Mouse (Mus musculus) embryonic facial prominence, embryonic 12.5 days (tissue): ENCODE data around the gene D630003M21Rik. TPM values are rescaled to one million over a fixed set of nuclear protein-coding genes. Genes with fewer than 3 reads are reported as not detected.

ENCODE experiments used
- ATAC-seq: fragments of 200-750 bp; cut with Nextera tagmentation; 2 replicates; pipeline ENCODE4 v1.8.0; 2017; ENCODE audit not compliant: insufficient number of reproducible peaks, insufficient read depth, low FRiP score, low TSS enrichment
- H3K27ac ChIP-seq: fragments of 300-500 bp; sonication (generic); 2 replicates; pipeline ENCODE4 v1.5.1; 2016; ENCODE audit warnings: mild to moderate bottlenecking
- H3K27me3 ChIP-seq: fragments of 300-500 bp; sonication (generic); 2 replicates; pipeline ENCODE4 v1.6.1; 2016; ENCODE audit warnings: mild to moderate bottlenecking, moderate library complexity
- H3K36me3 ChIP-seq: fragments of 300-500 bp; sonication (generic); 2 replicates; pipeline ENCODE4 v1.6.1; 2016; ENCODE audit warnings: mild to moderate bottlenecking
- H3K4me1 ChIP-seq: fragments of 300-500 bp; sonication (generic); 2 replicates; pipeline ENCODE4 v1.6.1; 2016
- H3K4me2 ChIP-seq: fragments of 300-500 bp; sonication (generic); replicated peaks from 2 replicates; pipeline ENCODE4 v1.6.1; 2016; ENCODE audit warnings: mild to moderate bottlenecking, moderate library complexity
- H3K4me3 ChIP-seq: fragments of 300-500 bp; sonication (generic); 2 replicates; pipeline ENCODE4 v1.5.1; 2016; ENCODE audit warnings: mild to moderate bottlenecking
- H3K9ac ChIP-seq: fragments of 300-500 bp; sonication (generic); 2 replicates; pipeline ENCODE4 v1.6.1; 2016; ENCODE audit warnings: mild to moderate bottlenecking, moderate library complexity
- H3K9me3 ChIP-seq: fragments of 300-500 bp; sonication (generic); 2 replicates; pipeline ENCODE4 v1.6.1; 2016; ENCODE audit warnings: mild to moderate bottlenecking, moderate library complexity
- WGBS: fragments of 180-500 bp; shearing (Covaris S2); methylation state at CpG from one replicate; pipeline ENCODE4 v1.1.7; 2016; 5-methylcytosine and 5-hydroxymethylcytosine counted together
- polyA plus RNA-seq: library from polyadenylated mRNA; unstranded; fragments of >200 nt; fragmentation: Nextera tagmentation; extraction: Ambion mirVana; gene quantifications from 2 replicates; pipeline ENCODE4 v1.2.1, GENCODE M21; 2016

D630003M21Rik gene
- polyA plus RNA-seq: 5.9 and 6.2 TPM in 2 replicates

DNA sequence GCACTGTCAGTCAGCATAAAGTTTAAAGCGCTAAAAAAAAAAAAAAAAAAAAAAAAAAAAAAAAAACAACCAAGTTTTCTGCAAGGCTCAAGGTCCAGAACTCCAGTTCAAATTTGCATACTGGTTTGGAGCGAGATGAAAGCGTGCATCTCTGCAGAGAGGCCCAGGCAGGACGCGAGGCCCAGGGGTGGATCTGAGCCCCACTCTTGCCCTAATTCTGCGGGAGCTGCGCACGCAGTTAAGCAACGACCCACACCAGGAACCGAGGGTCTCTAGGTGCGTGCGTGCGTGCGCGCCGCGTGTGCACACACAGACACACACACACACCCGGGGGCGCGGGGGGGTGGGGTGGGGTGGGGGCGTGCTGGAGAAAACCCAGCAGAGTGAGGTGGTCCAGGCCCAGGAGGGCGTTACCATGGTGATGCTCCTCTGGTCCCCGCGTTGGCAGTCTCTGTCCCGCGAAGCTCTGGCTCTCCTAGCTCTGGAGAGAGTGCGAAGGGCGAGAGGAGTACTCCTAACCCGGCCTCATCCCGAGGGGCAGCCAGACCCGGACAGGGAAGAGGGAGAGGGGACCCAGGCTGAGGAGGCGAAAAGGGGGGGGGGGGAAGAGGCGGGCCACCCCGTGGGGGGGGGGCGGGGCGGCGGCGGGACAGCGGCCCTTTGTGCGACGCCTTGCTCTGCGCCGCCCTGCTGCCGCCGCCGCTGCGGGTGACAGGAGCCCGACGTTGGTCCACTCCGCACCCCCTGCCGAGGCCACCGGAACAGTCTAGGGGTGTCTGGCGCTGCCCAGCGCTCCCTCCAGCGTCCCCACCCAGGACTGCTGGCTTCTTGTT lies at the start of gene D630003M21Rik:
D630003M21Rik (minus strand) TSS at position 553 of the 833 bp plus-strand sequence.
- H3K9me3 ChIP-seq: no peaks in the 10 kb centered on the region
- ATAC-seq: peak; percentile 70; the same call in 1 of the 2 replicates
- no peaks in the 10 kb centered on the region for H3K27me3 ChIP-seq
- WGBS: 1% methylated on average over 40 of the region's 55 CpGs
- no peaks in the 10 kb centered on the region for H3K36me3 ChIP-seq
- H3K9ac ChIP-seq: peak within 1 kb of the TSS; percentile 41
- peak within 1 kb of the TSS; percentile 91 for H3K4me2 ChIP-seq
- H3K27ac ChIP-seq: peak within 1 kb of the TSS; percentile 38
- H3K4me1 ChIP-seq: peaks cover 19% of the 10 kb centered on the region; the same call in 1 of the 2 replicates
- H3K4me3 ChIP-seq: peak within 1 kb of the TSS; percentile 49

DNA sequence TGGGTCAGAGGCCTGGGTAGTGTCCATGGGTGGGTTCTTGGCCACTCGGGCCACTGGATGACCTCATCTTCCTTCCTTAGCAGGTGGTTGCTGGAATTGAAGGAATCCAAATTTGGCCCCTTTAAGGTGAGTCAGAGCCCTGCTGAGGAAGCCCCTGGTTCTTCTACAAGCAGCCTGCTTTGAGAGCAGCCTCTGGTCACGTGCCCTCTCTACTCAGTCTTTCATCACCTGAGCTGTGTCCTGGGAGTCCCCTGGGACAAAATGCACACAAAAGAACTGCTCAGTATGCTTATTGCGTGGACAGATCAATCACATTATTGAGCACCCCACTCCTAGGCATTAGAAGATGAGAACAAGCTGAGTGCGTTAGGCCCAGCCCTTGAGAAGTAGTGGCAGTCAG lies 47.9 kb upstream of the D630003M21Rik start:
- Histone ChIP-seq H3K27me3 (no peaks in the 10 kb centered on the region), H3K4me3 (no peak overlapping the region), H3K36me3 (no peaks in the 10 kb centered on the region), H3K9me3 (no peaks in the 10 kb centered on the region), H3K27ac (no peak overlapping the region), H3K4me2 (no peak overlapping the region), H3K9ac (no peak overlapping the region), H3K4me1 (peaks cover 6% of the 10 kb centered on the region; the same call in 1 of the 2 replicates)
- no peak for ATAC-seq
- WGBS: 77% methylated on average over 4 of the region's 4 CpGs

DNA sequence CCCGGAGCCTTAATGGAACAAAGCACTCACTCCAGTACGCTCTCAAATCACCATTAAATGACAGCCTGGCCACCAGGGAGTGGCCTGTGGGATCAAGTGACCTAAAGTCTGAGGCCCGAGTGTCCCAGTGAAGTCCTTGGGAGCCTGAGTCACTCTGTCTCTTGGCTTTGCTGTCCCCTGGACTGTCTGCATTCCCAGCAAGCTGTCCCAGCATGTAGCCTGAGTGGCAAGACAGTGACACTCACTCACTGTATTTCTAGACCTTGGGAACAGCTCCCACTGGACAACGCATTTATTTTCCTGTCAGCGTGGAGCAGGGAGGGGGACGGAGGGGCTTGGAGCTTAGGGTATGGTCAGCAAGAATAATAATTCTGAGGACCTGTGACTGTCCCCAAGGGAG lies 47.4 kb upstream of the D630003M21Rik start:
- Histone ChIP-seq H3K9me3 (no peaks in the 10 kb centered on the region), H3K36me3 (no peaks in the 10 kb centered on the region), H3K4me2 (no peak overlapping the region), H3K9ac (no peak overlapping the region), H3K4me1 (0 out of 2 replicates have a peak, but pooled peaks cover 1% of the 10 kb centered on the region), H3K4me3 (no peak overlapping the region), H3K27me3 (no peaks in the 10 kb centered on the region), H3K27ac (no peak overlapping the region)
- 62% methylated on average over 6 of the region's 6 CpGs for WGBS
- no peak for ATAC-seq

DNA sequence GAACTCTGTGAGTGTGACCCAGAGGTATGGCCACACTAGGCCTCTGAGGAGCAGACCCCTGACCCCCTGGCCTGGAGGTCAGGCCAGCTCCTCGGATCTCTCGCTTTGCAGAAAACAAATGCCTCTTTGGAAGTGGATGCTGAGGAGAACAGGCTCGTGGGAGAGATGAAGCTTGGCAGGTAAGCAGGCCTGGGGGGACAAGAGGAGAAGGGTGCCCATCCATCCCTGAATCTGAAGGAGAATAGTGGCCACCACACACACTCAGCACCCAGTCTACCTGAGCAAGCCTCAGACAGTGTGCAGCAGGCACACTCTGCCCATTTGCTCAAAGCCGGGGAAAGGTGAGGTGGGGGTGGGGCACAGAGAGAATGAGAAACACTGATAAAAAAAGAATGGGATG lies 46.8 kb upstream of the D630003M21Rik start:
- Histone ChIP-seq H3K9ac (no peak overlapping the region), H3K4me3 (no peak overlapping the region), H3K27ac (no peak overlapping the region), H3K4me2 (no peak overlapping the region), H3K36me3 (no peaks in the 10 kb centered on the region), H3K4me1 (no peaks in the 10 kb centered on the region), H3K27me3 (no peaks in the 10 kb centered on the region), H3K9me3 (no peaks in the 10 kb centered on the region)
- WGBS: 44% methylated on average over 4 of the region's 4 CpGs
- ATAC-seq: no peak

DNA sequence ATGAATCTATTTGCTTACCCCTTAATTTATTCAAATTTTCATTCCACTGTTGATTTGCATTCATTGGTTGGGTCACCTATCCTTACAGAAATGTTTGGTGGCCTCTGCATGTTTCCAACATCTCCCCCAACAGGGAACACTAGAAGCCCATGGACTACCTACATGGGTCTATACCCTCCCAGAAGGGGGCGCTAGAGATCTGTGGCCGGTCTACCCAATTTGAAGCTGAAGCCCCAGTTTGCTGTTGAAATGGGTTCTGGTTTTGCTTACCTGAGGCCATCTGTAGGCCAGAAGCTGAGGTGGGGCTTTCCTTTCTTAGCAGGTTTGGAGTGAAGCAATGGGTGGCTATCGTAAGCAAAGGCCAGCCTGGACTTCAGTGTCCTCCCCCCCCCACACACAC lies 46.3 kb upstream of the D630003M21Rik start:
- no peak overlapping the region for H3K9ac ChIP-seq
- no peak overlapping the region for H3K4me2 ChIP-seq
- H3K9me3 ChIP-seq: no peaks in the 10 kb centered on the region
- H3K4me3 ChIP-seq: no peak overlapping the region
- no peaks in the 10 kb centered on the region for H3K36me3 ChIP-seq
- H3K27ac ChIP-seq: no peak overlapping the region
- no peaks in the 10 kb centered on the region for H3K4me1 ChIP-seq
- 86% methylated on average over 3 of the region's 3 CpGs for WGBS
- no peaks in the 10 kb centered on the region for H3K27me3 ChIP-seq
- ATAC-seq: no peak

DNA sequence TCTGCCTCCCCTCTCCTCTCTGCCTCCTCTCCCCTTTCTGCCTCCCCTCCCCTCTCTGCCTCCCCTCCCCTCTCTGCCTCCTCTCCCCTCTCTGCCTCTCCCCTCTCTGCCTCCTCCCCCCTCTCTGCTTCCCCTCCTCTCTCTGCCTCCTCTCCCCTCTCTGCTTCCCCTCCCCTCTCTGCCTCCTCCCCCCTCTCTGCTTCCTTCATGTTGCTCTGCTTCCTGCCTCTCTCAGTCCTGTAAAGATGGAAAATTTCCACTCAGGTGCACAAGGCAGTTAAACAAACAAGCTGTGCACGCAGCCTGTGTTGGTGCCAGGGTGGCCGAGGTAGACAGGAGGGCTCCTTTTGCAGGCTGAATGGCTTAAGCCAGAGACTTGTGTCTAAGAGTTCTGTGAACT lies 44.6 kb upstream of the D630003M21Rik start:
- WGBS: 15% methylated on average over 2 of the region's 2 CpGs
- ATAC-seq: no peak
- no peaks in the 10 kb centered on the region for H3K4me1 ChIP-seq
- no peaks in the 10 kb centered on the region for H3K36me3 ChIP-seq
- H3K4me3 ChIP-seq: no peak overlapping the region
- no peaks in the 10 kb centered on the region for H3K9me3 ChIP-seq
- no peaks in the 10 kb centered on the region for H3K27me3 ChIP-seq
- no peak overlapping the region for H3K4me2 ChIP-seq
- H3K9ac ChIP-seq: no peak overlapping the region
- peak overlapping the region; percentile 57; the same call in 1 of the 2 replicates for H3K27ac ChIP-seq

DNA sequence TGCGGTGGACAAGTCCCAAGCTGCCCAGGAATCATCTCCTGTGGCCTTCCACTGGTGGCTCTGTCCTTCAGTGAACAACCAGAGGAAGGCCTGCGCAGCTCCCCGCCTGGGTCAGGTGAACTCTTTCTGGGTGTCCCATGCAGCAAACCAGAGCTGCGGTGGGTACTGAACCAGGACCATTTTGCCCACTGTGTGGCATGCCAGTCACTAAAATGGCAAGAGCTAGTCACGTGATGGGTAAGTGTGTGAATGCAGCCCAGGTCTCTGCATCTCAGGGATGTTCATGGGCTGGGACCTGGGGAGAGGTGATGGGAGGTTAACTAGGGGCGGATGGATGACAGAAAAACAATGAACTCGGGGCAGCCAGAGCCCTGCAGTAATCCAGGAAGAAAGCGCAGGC lies 41.0 kb upstream of the D630003M21Rik start:
- no peaks in the 10 kb centered on the region for H3K9me3 ChIP-seq
- 73% methylated on average over 8 of the region's 8 CpGs for WGBS
- H3K27ac ChIP-seq: no peak overlapping the region
- no peaks in the 10 kb centered on the region for H3K4me1 ChIP-seq
- no peak overlapping the region for H3K4me2 ChIP-seq
- H3K4me3 ChIP-seq: no peak overlapping the region
- H3K9ac ChIP-seq: no peak overlapping the region
- no peaks in the 10 kb centered on the region for H3K36me3 ChIP-seq
- no peak for ATAC-seq
- no peaks in the 10 kb centered on the region for H3K27me3 ChIP-seq

DNA sequence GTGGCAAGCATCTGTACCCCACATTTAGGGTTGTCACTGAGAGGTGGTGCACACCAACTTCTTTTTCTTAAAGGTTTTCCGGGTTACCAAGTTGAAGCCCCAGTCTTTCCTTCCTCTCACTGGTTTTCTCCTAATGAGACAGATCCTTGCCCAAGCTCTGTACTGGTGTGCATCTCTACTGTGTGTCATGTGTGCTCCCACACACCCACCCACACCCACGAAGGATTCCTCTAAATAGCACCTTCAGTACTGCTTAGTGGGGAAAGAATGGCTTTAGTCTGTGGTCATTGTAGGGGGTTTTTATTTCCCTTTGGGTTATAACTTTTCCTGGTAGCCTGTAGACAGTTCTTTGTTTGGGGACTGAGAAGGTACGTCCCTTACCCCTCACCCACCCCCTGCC lies 35.9 kb upstream of the D630003M21Rik start:
- no peak overlapping the region for H3K27ac ChIP-seq
- no peaks in the 10 kb centered on the region for H3K4me1 ChIP-seq
- H3K9ac ChIP-seq: no peak overlapping the region
- no peaks in the 10 kb centered on the region for H3K27me3 ChIP-seq
- H3K4me3 ChIP-seq: no peak overlapping the region
- H3K9me3 ChIP-seq: no peaks in the 10 kb centered on the region
- H3K36me3 ChIP-seq: no peaks in the 10 kb centered on the region
- no peak overlapping the region for H3K4me2 ChIP-seq
- 86% methylated on average over 3 of the region's 3 CpGs for WGBS
- no peak for ATAC-seq

DNA sequence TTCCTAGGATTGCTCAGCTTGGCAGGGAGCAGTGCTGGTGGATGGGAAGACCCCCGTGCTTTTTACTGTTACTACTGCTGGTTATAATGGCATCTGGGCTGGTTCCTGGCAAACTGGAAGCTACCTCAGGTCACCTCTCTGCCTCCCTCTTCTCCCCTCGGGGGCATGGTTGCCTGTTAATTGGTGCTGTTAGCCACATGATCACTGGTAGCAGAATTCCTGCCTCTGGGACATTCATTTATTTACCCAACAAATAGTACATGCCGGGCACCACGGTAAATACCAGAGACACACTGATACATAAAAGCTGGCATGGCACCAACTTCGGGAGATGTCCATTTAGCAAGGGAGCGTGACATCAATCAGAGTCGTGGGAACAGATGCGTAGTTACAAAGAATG lies 30.5 kb upstream of the D630003M21Rik start:
- Histone ChIP-seq H3K4me3 (no peak overlapping the region), H3K4me1 (peaks cover 24% of the 10 kb centered on the region), H3K4me2 (no peak overlapping the region), H3K36me3 (no peaks in the 10 kb centered on the region), H3K27me3 (no peaks in the 10 kb centered on the region), H3K9me3 (no peaks in the 10 kb centered on the region), H3K9ac (no peak overlapping the region), H3K27ac (no peak overlapping the region)
- 81% methylated on average over 8 of the region's 8 CpGs for WGBS
- no peak for ATAC-seq

DNA sequence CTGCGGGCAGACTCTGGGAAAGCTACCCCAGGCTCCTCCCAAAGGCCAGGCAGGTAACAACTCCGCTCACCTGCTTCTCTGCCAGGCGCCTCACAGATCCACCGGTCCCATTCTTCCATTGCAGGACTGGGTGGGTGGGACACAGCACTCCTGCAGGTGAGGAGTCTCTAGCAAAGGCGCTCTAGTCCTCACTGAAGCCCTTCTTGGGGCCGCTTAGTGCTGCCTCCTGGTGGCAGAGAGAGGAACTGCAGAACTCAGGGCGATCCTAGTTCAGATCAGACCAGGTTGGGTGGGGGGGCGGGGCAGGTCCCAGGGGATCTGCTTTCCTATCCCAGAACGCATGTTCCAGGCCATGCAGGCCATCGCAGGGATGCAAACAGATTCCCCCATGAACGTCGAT lies 29.8 kb upstream of the D630003M21Rik start:
- Histone ChIP-seq H3K4me3 (no peak overlapping the region), H3K27ac (no peak overlapping the region), H3K4me2 (no peak overlapping the region), H3K9me3 (no peaks in the 10 kb centered on the region), H3K27me3 (no peaks in the 10 kb centered on the region), H3K36me3 (no peaks in the 10 kb centered on the region), H3K9ac (no peak overlapping the region), H3K4me1 (peaks cover 24% of the 10 kb centered on the region)
- no peak for ATAC-seq
- 10% methylated on average over 12 of the region's 12 CpGs for WGBS

DNA sequence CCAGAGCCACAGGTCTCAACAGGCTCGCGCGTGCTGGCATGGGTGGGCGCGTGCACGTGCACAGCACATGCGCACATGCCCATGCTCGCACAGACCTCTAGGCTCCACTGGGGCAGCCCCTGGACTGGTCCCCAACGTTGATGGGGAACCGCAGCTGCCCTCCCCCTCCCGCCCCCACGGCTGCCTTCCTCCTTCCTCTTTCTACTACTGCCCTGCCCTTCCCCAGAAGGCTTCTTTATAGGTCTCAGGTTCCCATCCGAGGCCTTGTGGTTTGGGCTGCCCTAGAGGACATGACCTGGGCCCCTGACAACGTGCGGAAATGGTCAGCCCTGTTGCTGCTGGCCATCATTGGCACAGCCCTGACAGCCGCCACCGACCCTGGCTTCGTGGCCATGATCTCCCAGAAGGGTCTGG lies 29.0 kb upstream of the D630003M21Rik start, which contains the start of gene Bpi:
Bpi (plus strand) TSS at position 90 of the 414 bp plus-strand sequence.
- Histone ChIP-seq H3K9ac (no peak within 1 kb of the TSS), H3K9me3 (no peaks in the 10 kb centered on the region), H3K4me1 (peaks cover 24% of the 10 kb centered on the region), H3K4me2 (no peak within 1 kb of the TSS; the same call in 1 of the 2 replicates), H3K4me3 (no peak within 1 kb of the TSS), H3K27ac (0 out of 2 replicates have a peak within 1 kb of the TSS, but pooled peaks have one; percentile 36), H3K27me3 (no peaks in the 10 kb centered on the region), H3K36me3 (no peaks in the 10 kb centered on the region)
- 52% methylated on average over 18 of the region's 18 CpGs for WGBS
- ATAC-seq: no peak

DNA sequence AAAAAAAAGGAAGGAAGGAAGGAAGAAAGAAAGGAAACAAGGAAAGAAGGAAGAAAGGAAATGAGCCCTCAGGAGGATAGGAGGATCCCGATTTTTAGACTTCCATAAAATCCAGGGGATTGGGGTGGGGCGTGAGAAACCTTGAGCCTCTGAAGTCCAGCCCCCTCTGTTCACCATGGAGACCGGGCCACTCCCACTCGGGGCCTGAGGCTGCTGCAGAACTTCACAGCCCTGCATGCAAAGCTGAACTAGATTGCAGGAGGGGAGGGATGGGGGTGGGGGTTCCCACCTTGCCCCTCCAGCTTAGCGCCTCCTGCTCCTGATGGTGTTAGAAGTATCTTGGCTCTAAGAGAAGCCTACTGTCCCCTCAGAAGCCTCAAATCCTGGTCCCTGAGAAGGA lies 27.9 kb upstream of the D630003M21Rik start:
- no peak for ATAC-seq
- H3K4me3 ChIP-seq: no peak overlapping the region
- peaks cover 24% of the 10 kb centered on the region for H3K4me1 ChIP-seq
- H3K4me2 ChIP-seq: no peak overlapping the region
- 0 out of 2 replicates have a peak overlapping the region, but pooled peaks have one; percentile 36 for H3K27ac ChIP-seq
- H3K36me3 ChIP-seq: no peaks in the 10 kb centered on the region
- no peak overlapping the region for H3K9ac ChIP-seq
- H3K9me3 ChIP-seq: no peaks in the 10 kb centered on the region
- 19% methylated on average over 5 of the region's 5 CpGs for WGBS
- no peaks in the 10 kb centered on the region for H3K27me3 ChIP-seq
